Mouse (Mus musculus): ENCODE measurements around the gene Uvrag. TPM values are rescaled to one million over a fixed set of nuclear protein-coding genes. Genes with fewer than 3 reads are reported as not detected.
A peak's percentile ranks its signal among the peaks of the same experiment; 100 is the strongest.

Gene Uvrag
- total RNA-seq, 2 experiments from 2014 or later, result 31.8 to 38.0 TPM

DNA sequence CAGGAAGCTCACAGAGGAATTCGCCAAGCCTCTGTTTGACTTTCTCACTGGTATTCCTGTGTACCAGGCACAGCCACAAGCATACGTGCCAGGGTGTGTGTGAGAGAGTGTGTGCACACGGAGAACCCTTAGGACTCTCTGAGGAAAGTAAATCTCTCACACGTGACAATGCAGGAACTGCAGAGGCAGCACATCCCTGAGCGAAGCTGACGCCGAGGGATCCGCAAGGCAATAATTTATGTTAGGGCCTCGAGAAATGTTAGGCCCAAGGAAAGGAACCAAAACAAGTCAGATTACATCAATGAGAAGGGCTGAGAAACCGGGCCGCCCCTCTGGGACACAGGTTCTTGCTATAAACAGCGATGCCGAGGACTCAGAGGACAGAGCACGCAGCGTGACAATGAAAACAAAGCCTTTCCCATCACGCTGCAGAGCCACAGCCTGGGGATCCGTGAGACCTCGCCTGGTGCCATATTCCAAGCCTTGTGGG, 216.5 kb downstream of the Uvrag start:
- no peak for DNase-seq

- DNase-seq, result no peak
Measured at GRCm38 (mm10) chr7:98922984-98923383, 218.0 kb downstream of the Uvrag start.

DNA sequence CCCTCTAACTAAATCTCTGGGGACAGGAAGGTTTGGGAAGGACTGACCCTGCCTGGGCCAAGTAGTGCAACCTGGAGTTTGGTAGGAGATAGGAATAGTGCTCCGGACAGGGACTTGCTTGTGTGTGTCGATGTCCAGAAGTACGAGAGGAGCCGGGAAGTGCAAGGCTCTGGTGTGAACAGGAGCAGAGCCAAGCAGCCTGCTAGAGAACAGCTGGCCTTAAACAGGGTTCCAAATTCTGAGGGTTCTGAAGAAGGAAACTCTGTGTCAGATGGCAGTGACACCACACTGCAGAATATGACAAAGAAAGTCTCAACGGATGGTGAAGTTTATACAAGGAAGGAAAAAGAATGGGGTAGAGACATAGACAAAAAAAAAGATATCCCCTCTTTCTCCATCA, 223.5 kb downstream of the Uvrag start:
- DNase-seq, result no peak

DNA sequence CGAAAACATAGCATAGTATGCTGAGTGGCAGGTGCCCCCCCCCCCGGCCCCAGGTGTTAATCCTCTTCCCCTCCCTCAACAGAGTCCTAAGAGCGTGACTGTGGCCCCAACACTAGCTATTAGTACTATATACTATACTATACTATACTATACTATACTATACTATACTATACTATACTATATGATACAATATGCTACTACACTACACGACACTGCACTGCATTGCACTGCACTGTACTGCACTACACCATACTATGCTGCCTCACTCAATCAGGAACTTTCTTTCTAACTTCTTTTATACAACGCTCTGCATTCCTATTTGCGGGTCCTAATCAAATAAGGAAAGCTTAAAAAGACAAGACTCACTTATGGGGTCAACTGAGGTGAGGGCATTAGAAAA, 224.4 kb downstream of the Uvrag start:
- DNase-seq, result no peak

DNA sequence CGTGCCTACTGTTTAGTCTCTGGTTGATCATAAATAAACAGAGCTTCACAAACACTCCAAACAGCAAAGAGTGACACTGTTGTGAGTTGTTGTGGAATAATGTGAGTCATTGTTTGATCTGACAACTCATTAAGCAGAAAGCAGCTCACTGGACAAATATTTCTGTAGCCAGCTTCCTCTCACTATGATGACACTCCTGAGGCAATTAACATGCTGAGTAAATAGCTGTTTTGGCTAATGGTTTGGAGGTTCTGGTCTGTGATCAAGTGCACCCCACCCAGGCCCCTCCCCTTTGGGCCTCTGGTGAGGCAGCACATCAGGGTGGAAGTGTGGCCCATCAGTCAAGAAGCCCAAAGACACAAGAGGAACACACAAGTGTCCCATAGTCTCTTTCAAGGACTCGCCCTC, 228.0 kb downstream of the Uvrag start:
- DNase-seq, result no peak

- no peak for DNase-seq
Measured at GRCm38 (mm10) chr7:98911276-98911675, 229.7 kb downstream of the Uvrag start.

- DNase-seq, result no peak
Measured at GRCm38 (mm10) chr7:98910712-98911111, 230.2 kb downstream of the Uvrag start.

- no peak for DNase-seq
Measured at GRCm38 (mm10) chr7:98910164-98910563, 230.8 kb downstream of the Uvrag start.

DNA sequence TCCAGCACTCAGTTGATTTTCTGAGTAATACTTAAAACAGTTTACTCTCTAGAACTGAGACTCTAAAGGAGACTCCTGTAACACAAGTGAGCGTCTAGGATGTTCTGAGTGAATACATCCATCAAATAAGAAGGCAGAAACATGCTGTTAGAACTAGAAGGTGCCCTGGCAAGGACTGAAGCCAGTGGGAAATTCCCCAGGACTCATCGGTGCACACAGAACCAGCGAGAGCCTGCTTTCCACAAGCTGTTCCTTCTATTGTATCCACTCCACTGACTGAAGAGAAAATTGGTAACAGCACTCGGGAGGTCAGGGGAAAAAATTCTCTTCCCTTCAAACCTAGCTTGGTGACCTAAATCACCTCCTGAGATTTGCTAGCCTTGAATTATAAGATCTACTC, 233.5 kb downstream of the Uvrag start:
- no peak for DNase-seq

GRCm38 (mm10) chr7:98904659-98905362, 236.1 kb downstream of the Uvrag start:
- peak; percentile 64 for DNase-seq

DNA sequence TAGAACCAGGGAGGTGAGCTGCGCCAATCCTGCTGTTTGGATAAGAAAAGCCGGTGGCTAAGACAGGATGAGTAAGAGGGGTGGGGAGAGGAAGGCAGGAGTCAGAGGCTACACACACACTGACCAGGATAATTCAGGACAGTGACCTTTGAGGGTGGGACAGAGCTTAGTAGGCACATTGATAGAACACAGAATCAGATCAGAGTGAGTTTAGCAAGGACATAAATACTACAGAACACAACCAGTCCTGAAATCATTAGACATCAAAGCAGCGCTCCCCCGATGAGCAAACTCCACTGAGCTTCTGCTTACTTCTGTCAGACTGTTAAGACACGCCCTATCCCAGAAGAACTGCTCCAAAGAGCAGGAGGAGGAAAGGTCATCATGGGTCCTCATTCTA, 237.1 kb downstream of the Uvrag start:
- DNase-seq, result peak; percentile 20

GRCm38 (mm10) chr7:98901120-98901519, 239.8 kb downstream of the Uvrag start:
- DNase-seq, result no peak

DNA sequence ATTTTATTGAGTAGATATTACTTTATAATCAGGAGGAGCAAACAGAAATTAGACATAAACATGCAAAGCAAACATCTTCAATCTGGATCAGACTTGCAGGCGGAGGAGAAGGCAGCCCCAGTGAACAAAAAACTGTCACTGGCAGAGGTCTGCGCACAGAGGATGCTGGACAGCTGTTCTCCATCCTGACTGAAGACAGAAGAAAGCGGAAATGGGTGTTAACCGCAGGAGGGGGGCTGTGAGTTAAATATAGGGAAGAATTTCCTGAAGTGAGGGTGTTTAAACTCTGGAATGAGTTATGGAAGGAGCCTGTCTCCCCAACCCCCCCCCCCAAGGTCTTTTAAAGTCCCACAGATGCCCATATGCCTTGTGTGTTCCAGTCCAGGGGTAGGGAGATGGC, 241.1 kb downstream of the Uvrag start:
- DNase-seq, result no peak

DNA sequence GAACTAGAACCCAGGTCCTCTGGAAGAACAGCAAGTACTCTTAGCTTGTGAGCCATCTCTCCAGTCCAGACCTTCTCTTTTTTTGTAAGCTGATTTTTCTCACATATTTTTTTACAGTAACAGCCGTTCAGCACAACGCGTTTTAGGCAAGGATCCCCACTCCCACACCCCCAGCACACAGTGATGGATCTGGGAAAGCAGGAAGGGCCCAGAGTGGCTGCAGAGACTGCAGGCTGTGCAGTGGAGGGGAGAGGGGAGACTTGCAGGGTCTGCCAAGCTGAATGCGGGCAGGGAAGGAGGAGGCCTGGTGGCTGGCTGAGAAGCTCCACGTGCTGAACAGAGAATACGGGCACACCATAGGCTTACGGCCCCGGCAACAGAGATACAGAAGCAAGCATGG, 243.6 kb downstream of the Uvrag start:
- DNase-seq, result no peak

DNA sequence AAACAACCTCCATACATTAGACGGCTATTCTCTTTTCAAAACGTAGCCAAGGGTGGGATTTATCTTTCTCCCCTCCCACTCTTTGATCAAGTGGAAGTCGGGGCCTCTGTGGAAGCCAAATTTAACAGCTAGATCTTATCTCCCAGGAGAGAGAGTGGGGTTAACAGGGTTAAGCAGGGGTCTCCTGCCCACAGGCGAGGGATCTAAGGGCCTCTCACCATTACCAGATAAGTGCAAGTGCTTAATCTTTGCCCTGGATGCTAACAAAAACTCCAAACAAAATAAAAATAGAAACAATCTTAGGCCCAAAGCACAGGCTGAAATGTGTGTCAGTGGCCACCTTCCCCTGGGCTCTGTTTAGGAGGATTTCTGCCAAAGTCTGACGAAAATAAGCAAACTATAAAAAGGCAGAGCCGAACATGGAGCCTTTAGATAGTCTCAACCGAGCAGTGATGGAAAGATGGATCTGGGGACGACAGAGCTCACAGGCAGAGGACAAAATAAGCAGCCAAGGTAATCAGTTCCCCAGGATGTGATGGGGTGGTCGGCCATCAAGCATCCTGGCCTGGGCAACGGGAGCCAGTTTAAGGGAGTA, 245.3 kb downstream of the Uvrag start:
- no peak for DNase-seq

- no peak for DNase-seq
Measured at GRCm38 (mm10) chr7:98894768-98895167, 246.2 kb downstream of the Uvrag start.

DNA sequence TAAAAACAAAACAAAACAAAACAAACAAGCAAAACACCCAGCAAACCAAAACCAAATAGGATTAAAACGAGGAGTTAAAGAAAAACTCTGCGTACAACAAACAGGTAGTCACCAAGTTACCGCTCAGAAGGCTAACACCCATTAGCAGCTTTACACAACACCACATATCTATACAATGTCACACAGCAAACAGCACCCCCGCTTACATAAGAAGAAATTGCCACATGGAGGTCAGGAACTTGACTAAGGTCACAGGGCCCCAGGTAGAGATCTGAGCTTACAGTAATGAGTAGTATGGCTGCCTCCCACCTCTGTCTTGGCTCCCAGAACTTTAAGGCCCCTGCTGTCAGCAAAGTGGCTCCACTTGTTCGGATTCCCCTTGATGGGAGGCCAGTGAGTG, 246.6 kb downstream of the Uvrag start:
- no peak for DNase-seq

DNA sequence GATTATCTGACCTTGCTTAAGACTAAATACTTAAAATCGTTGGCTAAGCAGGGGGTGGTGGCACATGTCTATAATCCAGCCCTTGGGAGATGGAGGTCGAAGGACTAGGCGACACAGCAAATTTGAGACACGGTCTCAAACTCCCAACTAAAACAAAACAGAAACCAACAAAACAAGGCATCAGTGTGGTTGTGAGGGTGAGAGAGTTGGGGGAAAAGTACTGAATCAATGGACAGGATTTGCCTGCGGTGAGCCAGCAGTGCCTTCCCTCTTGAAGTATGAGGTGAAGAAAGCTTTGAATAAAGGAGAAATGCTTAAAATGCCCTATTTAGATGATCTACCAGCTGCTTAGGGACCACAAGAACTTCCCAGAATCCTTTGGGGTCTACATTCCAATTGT, 247.8 kb downstream of the Uvrag start:
- DNase-seq, result no peak

DNA sequence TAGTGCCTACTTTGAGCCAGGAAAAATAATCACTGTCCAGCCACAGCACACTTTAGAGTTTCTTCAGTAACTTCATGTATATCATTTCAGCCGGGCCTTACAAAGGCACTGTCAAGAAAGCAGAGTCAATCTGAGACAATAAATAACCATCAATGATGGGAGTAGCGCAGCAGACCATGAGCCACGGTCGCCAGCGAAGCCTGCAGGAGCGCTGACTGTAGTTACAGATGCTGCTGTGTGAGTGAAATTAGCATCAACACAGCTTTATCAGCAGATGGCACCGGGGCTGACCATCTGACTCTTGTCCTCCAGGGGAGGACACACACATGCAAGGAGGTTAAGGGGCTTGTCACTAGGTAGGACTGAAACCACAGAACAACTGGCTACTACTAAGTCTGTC, 251.7 kb downstream of the Uvrag start:
- DNase-seq, result no peak

DNA sequence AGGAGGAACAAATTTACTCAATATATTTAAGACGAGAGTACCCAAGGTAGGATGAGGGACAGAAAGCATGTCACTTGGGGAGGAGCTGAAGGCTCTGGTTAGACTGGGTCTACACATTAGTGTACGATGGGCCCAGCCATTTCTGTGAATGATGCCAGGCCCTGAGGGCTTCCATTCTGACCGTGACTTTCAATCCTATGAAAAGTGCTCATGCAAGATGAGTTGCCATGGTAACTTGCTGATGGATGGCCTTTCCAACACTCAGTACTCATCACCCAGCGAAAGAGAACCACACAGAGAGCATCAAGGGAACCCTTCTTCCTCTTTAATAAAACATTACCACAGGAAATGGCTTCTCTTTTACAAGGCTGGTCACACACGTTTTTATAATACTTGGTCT, 252.1 kb downstream of the Uvrag start:
- DNase-seq, result no peak

- no peak for DNase-seq
Measured at GRCm38 (mm10) chr7:98887811-98888261, 253.1 kb downstream of the Uvrag start.

DNA sequence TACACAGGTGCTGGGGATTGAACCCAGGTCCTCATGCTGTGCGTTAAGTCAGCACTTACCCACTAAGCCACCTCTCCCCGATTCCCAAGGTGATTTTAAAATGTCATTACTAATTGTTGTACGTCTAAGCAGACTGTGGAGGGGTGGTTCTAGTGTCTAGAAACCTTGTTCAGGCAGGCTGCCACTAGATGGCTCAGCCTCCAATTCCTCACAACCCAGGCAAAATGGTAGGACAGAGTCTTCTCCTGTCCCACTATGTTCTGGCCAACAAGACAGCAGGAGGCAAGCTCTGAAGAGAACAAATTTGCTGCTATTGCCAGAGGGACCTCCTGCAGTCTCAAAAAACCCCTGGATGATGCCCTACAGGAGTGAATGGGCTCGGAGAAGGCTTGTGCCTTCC, 259.1 kb downstream of the Uvrag start:
- DNase-seq, result no peak

- peak; percentile 45 for DNase-seq
Measured at GRCm38 (mm10) chr7:98879176-98879575, 261.8 kb downstream of the Uvrag start.

DNA sequence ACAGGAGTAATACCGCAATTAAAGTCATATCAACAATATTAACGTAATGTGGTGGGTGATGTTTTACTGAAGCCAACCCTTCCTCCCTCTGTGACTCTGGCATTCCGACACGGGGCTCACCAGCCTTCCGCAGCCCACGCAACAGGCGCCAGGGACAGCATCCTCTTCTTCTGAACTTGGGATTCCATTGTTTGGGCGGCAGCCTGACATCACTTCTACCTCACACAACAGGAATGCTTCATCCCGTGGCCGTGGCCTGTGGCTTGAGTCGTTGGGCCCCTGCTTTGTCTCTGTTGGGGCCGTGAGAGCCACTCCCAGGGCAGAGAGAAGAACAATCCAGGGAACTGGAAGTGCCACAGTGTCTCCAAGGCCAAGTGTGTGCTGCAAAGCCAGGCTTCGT, 264.8 kb downstream of the Uvrag start:
- no peak for DNase-seq

Measured in adrenal gland, postnatal 10 days (tissue).